Mouse (Mus musculus) bone marrow macrophage, adult 2 months (primary cell): ENCODE data around the gene Ntrk3.

Source experiments
- CTCF ChIP-seq: IDR thresholded peaks from 2 replicates; pipeline ENCODE4 v1.5.1; 2012; ENCODE audit warnings: low read depth, mild to moderate bottlenecking, low read length, moderate library complexity
- POLR2A ChIP-seq: IDR thresholded peaks from 2 replicates; pipeline ENCODE4 v1.6.1; 2012; ENCODE audit warnings: mild to moderate bottlenecking, low read depth, low read length, borderline replicate concordance

DNA sequence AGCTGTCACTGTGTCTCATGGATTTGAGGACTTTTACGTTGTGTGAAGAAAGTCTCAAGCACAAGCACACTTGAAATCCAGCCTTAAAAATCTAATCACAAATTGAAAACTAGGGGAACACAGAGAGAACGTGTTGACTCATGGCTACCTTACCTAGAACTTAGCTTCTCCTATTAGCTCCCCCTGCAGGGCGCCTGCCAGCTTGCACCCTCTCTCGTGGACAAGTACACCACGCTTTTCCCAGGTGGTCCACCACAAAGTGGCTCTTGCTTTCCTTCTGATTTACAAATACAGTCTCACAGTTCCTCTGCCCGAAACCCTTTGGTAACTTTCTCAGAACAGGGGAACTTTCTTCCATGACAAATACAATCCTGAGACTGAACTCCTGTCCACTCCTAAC, 94.1 kb downstream of the Ntrk3 start:
- TF ChIP-seq CTCF = no peak
- TF ChIP-seq POLR2A = no peak
